Mouse (Mus musculus) heart, postnatal 14 days (tissue): ENCODE data around the gene Gjb6. TPM values are rescaled to one million over a fixed set of nuclear protein-coding genes. Genes with fewer than 3 reads are reported as not detected.

Experiments used
- DNase-seq, 2 experiments: peaks; one replicate each; pipeline ENCODE4 v3.0.0; 2021 to 2022
- intact Hi-C: fragments of 180-260 bp; cut with DNase I; formaldehyde crosslinking; loops from one replicate; pipeline ENCODE4 v1.15.1; 2025
- total RNA-seq, 2 experiments: library from RNA; stranded (reverse); gene quantifications; 2 replicates each; pipeline ENCODE4 v1.2.3; 2021

The Gjb6 gene
- total RNA-seq, 2 experiments from 2014 or later: not detected

- no peak for DNase-seq
- intact Hi-C loops: no loop called here
Observed at GRCm38 (mm10) chr14:57090001-57090400, 43.4 kb downstream of the Gjb6 start.

- DNase-seq: no peak
- intact Hi-C loops: no loop called here
Observed at GRCm38 (mm10) chr14:57089107-57089506, 44.3 kb downstream of the Gjb6 start.

- no peak for DNase-seq
Observed at GRCm38 (mm10) chr14:57084180-57084668, 49.2 kb downstream of the Gjb6 start.

GRCm38 (mm10) chr14:57082863-57083262, 50.5 kb downstream of the Gjb6 start:
- intact Hi-C loops: no loop called here
- no peak for DNase-seq

More at GRCm38 (mm10) chr14:57084180-57084668, 49.2 kb downstream of the Gjb6 start:
- intact Hi-C loops: no loop called here

GRCm38 (mm10) chr14:57075537-57075936, 57.9 kb downstream of the Gjb6 start:
- DNase-seq: no peak
- intact Hi-C loops: no loop called here

Other genes starting within 250 kb of the Gjb6 start
- gene Zmym2, start 247.0 kb downstream of the Gjb6 start, total RNA-seq: 10 to 100 TPM; 42.9 to 44.7 TPM
- gene Gja3, start 75.5 kb downstream of the Gjb6 start, total RNA-seq: 10 to 100 TPM; 19.2 to 21.5 TPM
- gene Gjb2, start 28.9 kb downstream of the Gjb6 start, total RNA-seq: under 1 TPM; 0.10 to 0.14 TPM
- gene Gm4491, start 17.7 kb downstream of the Gjb6 start, total RNA-seq: not detected